In the genomic region with DNA sequence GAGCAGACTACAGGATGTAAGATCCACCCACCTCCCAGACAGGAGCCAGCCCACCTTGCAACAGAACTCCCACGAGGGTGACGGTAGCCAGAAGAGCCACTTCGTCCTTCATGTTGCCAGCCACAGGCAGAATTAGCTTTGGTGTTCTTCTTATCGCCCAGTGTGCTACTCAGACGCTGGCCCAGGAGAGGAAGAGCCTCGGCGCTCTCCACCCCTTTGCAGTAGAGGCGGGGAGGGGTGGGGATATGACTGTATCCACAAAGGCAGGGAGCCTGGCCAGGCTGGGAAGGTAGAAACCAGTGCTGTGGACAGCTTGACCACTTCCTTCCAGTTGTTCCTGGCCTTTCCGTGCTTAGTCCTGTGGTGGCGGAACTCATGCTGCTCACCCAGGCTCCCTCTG, we compare ENCODE assay signal across 8 mouse cellular contexts. TPM values are rescaled to one million over a fixed set of nuclear protein-coding genes. Genes with fewer than 3 reads are reported as not detected.
DNase-seq lines count a peak whose midpoint lies in the region; ATAC-seq lines count a peak whose summit lies in the region.

Ltc4s (minus strand) TSS at position 293 of the 400 bp plus-strand sequence.

- 41% methylated on average over 10 of the region's 10 CpGs for WGBS in intestine, embryonic 14.5 days

- peaks cover 9% of the 10 kb centered on the region for H3K27me3 ChIP-seq in erythroblast, embryonic 14.5 days (ENCODE audit: control insufficient read depth)
- H3K27me3 ChIP-seq in intestine, embryonic 14.5 days (replicated peaks; ENCODE audit: control insufficient read depth, insufficient read depth, low read length) = peaks cover 25% of the 10 kb centered on the region

- peak; percentile 53 to 56 for DNase-seq in right cerebral cortex, postnatal 10 days (ENCODE audit: low spot score in 2 of 2)
- no peak for DNase-seq in right cerebral cortex, postnatal 25 days
- no peak for DNase-seq in intestine, embryonic 14.5 days (ENCODE audit: low spot score)
- no peak for DNase-seq in cerebellum, postnatal 25 days
- DNase-seq in thymus, postnatal 25 days = no peak
- DNase-seq in MN1 (ENCODE audit: low spot score) = no peak

- peak within 1 kb of the TSS; percentile 48; the same call in 1 of the 2 replicates for H3K9ac ChIP-seq in intestine, embryonic 14.5 days (ENCODE audit: low read length)

- peaks cover 28% of the 10 kb centered on the region for H3K36me3 ChIP-seq in erythroblast, embryonic 14.5 days (ENCODE audit: control insufficient read depth)
- peaks cover 20% of the 10 kb centered on the region for H3K36me3 ChIP-seq in intestine, embryonic 14.5 days (ENCODE audit: control insufficient read depth, insufficient read depth, low read length)

- no peak within 1 kb of the TSS for H3K27ac ChIP-seq in intestine, embryonic 14.5 days (ENCODE audit: low read depth)

- H3K9me3 ChIP-seq in erythroblast, embryonic 14.5 days (ENCODE audit: control insufficient read depth, low read length) = no peaks in the 10 kb centered on the region
- no peaks in the 10 kb centered on the region for H3K9me3 ChIP-seq in intestine, embryonic 14.5 days (ENCODE audit: control insufficient read depth, low read length)

- no peak for ATAC-seq in intestine, embryonic 14.5 days (replicated peaks; ENCODE audit: low FRiP score, low TSS enrichment, low read depth)
- ATAC-seq in megakaryocyte, adult 5-6 weeks (ENCODE audit: poor library complexity, severe bottlenecking) = peak; percentile 43

- H3K4me1 ChIP-seq in erythroblast, embryonic 14.5 days (ENCODE audit: control insufficient read depth) = peaks cover 41% of the 10 kb centered on the region
- peaks cover 4% of the 10 kb centered on the region; the same call in 1 of the 2 replicates for H3K4me1 ChIP-seq in intestine, embryonic 14.5 days (replicated peaks; ENCODE audit: control insufficient read depth, insufficient read depth, low read length)

- peak within 1 kb of the TSS; percentile 75 for H3K4me3 ChIP-seq in erythroblast, embryonic 14.5 days (replicated peaks)
- peak within 1 kb of the TSS; percentile 53 for H3K4me3 ChIP-seq in intestine, embryonic 14.5 days (ENCODE audit: low read depth, low read length)

- H3K4me2 ChIP-seq in intestine, embryonic 14.5 days (ENCODE audit: low read length) = peak within 1 kb of the TSS; percentile 96

RNA-seq across cellular contexts. Expression of gene Ltc4s, which starts in this region (rescaled TPM):
- polyA plus RNA-seq in erythroblast, embryonic 14.5 days (2012) = not detected in 2 replicates
- polyA plus RNA-seq in intestine, embryonic 14.5 days (2014; fragmentation: Nextera tagmentation; extraction: Ambion mirVana) = 3.4 and 4.2 TPM in 2 replicates
- total RNA-seq in megakaryocyte, adult 5-6 weeks (2015) = not detected in 2 replicates
- 0.66 TPM in 1 of 2 replicates, not detected in the other for total RNA-seq in megakaryocyte, adult 5-6 weeks (2017)

Comparison
In these comparisons a context has a peak if more than half of its experiments do, and no peak if none do; other contexts are left out.
1. DNase-seq: peak in right cerebral cortex, postnatal 10 days (2 of 2); none in right cerebral cortex, postnatal 25 days (single experiment), intestine, embryonic 14.5 days (single experiment), cerebellum, postnatal 25 days (0 of 2), thymus, postnatal 25 days (single experiment) and MN1 (single experiment).
2. Peak in ATAC-seq in megakaryocyte, adult 5-6 weeks; RNA of the gene not detected or under 1 TPM.